Mouse (Mus musculus) stomach, postnatal 0 days (tissue): ENCODE results near the gene Lmln. TPM values are rescaled to one million over a fixed set of nuclear protein-coding genes. Genes with fewer than 3 reads are reported as not detected.
"Not testable (repeated sequence)": the region's sequence is repeated elsewhere in the genome, so short reads cannot be mapped to it uniquely, and the experiment has no call there.

ENCODE experiments used
- ATAC-seq: fragments of 200-750 bp; cut with Nextera tagmentation; 2 replicates; pipeline ENCODE4 v1.8.0; 2017; ENCODE audit not compliant: low FRiP score, low TSS enrichment
- DNase-seq: peaks from one replicate; pipeline ENCODE4 v3.0.0-alpha.2; 2016; ENCODE audit warnings: low spot score
- H3K27ac ChIP-seq: fragments of 300-500 bp; sonication (generic); replicated peaks from 2 replicates; pipeline ENCODE4 v1.5.1; 2014; ENCODE audit warnings: mild to moderate bottlenecking, control low read depth
- H3K27me3 ChIP-seq: fragments of 300-500 bp; sonication (generic); 2 replicates; pipeline ENCODE4 v1.6.1; 2014; ENCODE audit warnings: low read length; ENCODE audit not compliant: control insufficient read depth, insufficient read depth
- H3K36me3 ChIP-seq: fragments of 300-500 bp; sonication (generic); 2 replicates; pipeline ENCODE4 v1.6.1; 2014; ENCODE audit warnings: low read length, mixed read lengths; ENCODE audit not compliant: control insufficient read depth, insufficient read depth
- H3K4me1 ChIP-seq: fragments of 300-500 bp; sonication (generic); replicated peaks from 2 replicates; pipeline ENCODE4 v1.6.1; 2014; ENCODE audit warnings: antibody characterized with exemption; ENCODE audit not compliant: control insufficient read depth, insufficient read depth
- H3K4me2 ChIP-seq: fragments of 300-500 bp; sonication (generic); replicated peaks from 2 replicates; pipeline ENCODE4 v1.6.1; 2014; ENCODE audit warnings: low read depth, mild to moderate bottlenecking, control low read depth, moderate library complexity
- H3K4me3 ChIP-seq: fragments of 300-500 bp; sonication (generic); 2 replicates; pipeline ENCODE4 v1.5.1; 2014; ENCODE audit warnings: low read depth, low read length, control low read depth
- H3K9ac ChIP-seq: fragments of 300-500 bp; sonication (generic); 2 replicates; pipeline ENCODE4 v1.6.1; 2014; ENCODE audit warnings: mild to moderate bottlenecking, low read length, control low read depth, mixed read lengths
- H3K9me3 ChIP-seq: fragments of 300-500 bp; sonication (generic); 2 replicates; pipeline ENCODE4 v1.6.1; 2016; ENCODE audit warnings: low read length; ENCODE audit not compliant: control insufficient read depth
- CTCF ChIP-seq: IDR thresholded peaks from 2 replicates; pipeline ENCODE4 v1.5.1; 2016; ENCODE audit warnings: antibody characterized with exemption, low read depth, mild to moderate bottlenecking, moderate library complexity
- EP300 ChIP-seq: optimal IDR thresholded peaks from 2 replicates; pipeline ENCODE3; 2016; ENCODE audit warnings: antibody characterized with exemption
- WGBS: fragments of 180-500 bp; shearing (Covaris S2); extraction: QIAGEN DNeasy Blood & Tissue Kit; methylation state at CpG from one replicate; pipeline ENCODE4 v1.1.7; 2014; 5-methylcytosine and 5-hydroxymethylcytosine counted together
- polyA plus RNA-seq: library from polyadenylated mRNA; unstranded; fragments of >200 nt; fragmentation: Nextera tagmentation; extraction: Ambion mirVana; gene quantifications from 2 replicates; pipeline ENCODE4 v1.2.1, GENCODE M21; 2015

Gene Lmln
- polyA plus RNA-seq, 1 experiment from 2014 or later = 0.47 TPM

- whole genome bisulfite sequencing = 84% methylated on average over 1 of the region's 1 CpGs
- DNase-seq (no peak), ATAC-seq (no peak)
- no peak for TF ChIP-seq CTCF
- H3K27me3 ChIP-seq = no peaks in the 10 kb centered on the region
- no peaks in the 10 kb centered on the region for H3K36me3 ChIP-seq
- H3K4me2 ChIP-seq = no peak overlapping the region
- no peak overlapping the region for H3K9ac ChIP-seq
- H3K9me3 ChIP-seq = no peaks in the 10 kb centered on the region
- H3K4me1 ChIP-seq = no peaks in the 10 kb centered on the region
- H3K4me3 ChIP-seq = no peak overlapping the region
- no peak overlapping the region for H3K27ac ChIP-seq
These were observed 19.6 kb upstream of the Lmln start for GRCm38 (mm10) chr16:33042682-33043081.

GRCm38 (mm10) chr16:33043268-33043667 lies 19.1 kb upstream of the Lmln start:
- Histone ChIP-seq H3K4me1 (no peaks in the 10 kb centered on the region), H3K9me3 (no peaks in the 10 kb centered on the region), H3K36me3 (no peaks in the 10 kb centered on the region), H3K27me3 (no peaks in the 10 kb centered on the region), H3K27ac (no peak overlapping the region), H3K4me3 (no peak overlapping the region), H3K4me2 (no peak overlapping the region), H3K9ac (no peak overlapping the region)
- 69% methylated on average over 2 of the region's 2 CpGs for WGBS
- no peak for ATAC-seq
- TF ChIP-seq CTCF = no peak
- DNase-seq = no peak

DNA sequence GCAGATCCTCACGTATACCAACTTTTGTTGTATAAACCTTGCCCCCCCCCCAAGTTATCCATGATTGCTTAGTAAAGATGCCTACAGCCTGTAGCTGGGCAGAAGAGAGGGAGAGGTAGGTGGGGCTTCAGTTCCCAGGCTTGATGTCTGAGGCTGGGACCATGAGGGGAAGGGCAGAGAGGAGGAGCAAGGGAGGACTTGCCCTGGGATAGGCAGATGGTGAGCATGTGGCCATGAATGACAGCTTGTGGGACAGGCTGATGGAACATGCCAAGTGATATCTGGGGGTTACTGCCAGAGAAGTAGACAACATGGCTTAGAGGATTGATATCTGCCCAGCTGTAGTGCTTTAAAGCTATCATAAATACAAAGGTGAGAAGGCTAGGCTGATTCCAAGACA lies 14.3 kb upstream of the Lmln start:
- Histone ChIP-seq H3K4me3 (no peak overlapping the region), H3K27ac (no peak overlapping the region), H3K9ac (no peak overlapping the region), H3K9me3 (no peaks in the 10 kb centered on the region), H3K27me3 (no peaks in the 10 kb centered on the region), H3K36me3 (no peaks in the 10 kb centered on the region), H3K4me1 (no peaks in the 10 kb centered on the region), H3K4me2 (no peak overlapping the region)
- TF ChIP-seq CTCF = no peak
- TF ChIP-seq EP300 = no peak
- DNase-seq (no peak), ATAC-seq (no peak)
- WGBS = 92% methylated on average over 1 of the region's 1 CpGs

DNA sequence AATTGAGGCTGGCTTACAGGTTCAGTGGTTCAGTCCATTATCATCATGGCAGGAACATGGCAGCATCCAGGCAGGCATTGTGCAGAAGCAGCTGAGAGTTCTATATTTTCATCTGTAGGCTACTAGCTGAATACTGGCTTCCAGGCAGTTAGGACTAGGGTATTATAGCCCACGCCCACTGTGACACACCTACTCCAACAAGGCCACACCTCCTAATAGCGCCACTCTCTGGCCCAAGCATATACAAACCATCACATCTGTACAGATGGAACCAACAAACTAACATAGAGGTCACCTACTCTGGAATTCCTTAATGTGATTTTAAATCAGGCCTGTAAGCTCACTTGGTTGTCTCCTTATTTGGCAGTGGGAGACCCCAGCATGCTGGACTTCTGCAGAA lies 13.6 kb upstream of the Lmln start:
- Histone ChIP-seq H3K27ac (no peak overlapping the region), H3K4me3 (no peak overlapping the region), H3K4me1 (no peaks in the 10 kb centered on the region), H3K27me3 (no peaks in the 10 kb centered on the region), H3K36me3 (no peaks in the 10 kb centered on the region), H3K9me3 (no peaks in the 10 kb centered on the region), H3K9ac (no peak overlapping the region), H3K4me2 (no peak overlapping the region)
- WGBS = 56% methylated on average over 2 of the region's 2 CpGs
- ATAC-seq = no peak
- no peak for DNase-seq
- TF ChIP-seq EP300 = no peak
- TF ChIP-seq CTCF = no peak

DNA sequence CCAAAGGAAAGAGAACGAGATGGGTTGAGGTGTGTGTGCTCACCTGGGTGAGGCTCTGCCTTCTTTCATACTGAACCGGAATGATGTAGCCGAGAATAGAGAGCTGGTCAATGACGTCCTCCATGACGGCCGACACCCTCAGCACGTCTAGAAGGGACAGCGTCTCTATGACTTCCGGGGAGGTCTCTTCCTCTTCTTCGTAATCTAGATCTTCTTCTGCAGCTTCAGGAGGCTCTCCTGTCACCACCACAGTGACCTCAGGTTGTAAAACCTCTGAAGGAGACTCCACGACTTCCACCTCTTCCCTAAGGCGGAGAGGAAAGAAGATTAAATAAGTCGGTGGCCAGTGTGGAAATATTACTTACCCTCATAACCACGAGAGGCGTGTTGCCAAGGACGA lies 12.5 kb upstream of the Lmln start:
- H3K36me3 ChIP-seq = no peaks in the 10 kb centered on the region
- ATAC-seq = no peak

DNA sequence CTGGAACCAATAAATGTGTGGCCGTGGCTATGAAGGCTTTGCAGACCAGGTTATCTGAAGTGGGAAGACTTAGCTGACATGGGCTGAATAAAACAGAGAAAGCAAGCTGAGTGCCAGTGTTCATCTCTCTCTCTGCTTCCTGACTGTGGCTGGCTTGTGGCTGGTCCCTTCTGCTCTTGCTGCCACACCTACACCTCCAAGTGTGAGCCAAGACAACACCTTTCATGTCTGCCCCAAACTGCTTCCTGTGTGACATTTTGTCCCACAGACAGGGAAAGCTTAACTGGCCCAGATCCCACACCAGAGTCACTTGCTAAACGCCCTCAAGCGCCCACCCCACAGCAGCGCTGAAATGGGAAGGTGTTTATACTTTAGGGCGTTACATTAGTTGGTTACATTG lies 9.2 kb upstream of the Lmln start:
- Histone ChIP-seq H3K9me3 (no peaks in the 10 kb centered on the region), H3K36me3 (0 out of 2 replicates have a peak, but pooled peaks cover 3% of the 10 kb centered on the region), H3K9ac (no peak overlapping the region), H3K27me3 (no peaks in the 10 kb centered on the region), H3K4me1 (peaks cover 6% of the 10 kb centered on the region), H3K4me3 (no peak overlapping the region), H3K4me2 (no peak overlapping the region), H3K27ac (no peak overlapping the region)
- no peak for ATAC-seq
- 73% methylated on average over 5 of the region's 5 CpGs for WGBS
- TF ChIP-seq EP300 (no peak), CTCF (no peak)
- DNase-seq = no peak

More for the DNA sequence above, 12.5 kb upstream of the Lmln start:
- no peaks in the 10 kb centered on the region for H3K4me1 ChIP-seq
- no peak for TF ChIP-seq CTCF
- no peak for TF ChIP-seq EP300
- no peak overlapping the region for H3K27ac ChIP-seq
- H3K4me2 ChIP-seq = no peak overlapping the region
- no peak for DNase-seq
- no peaks in the 10 kb centered on the region for H3K27me3 ChIP-seq
- H3K9me3 ChIP-seq = no peaks in the 10 kb centered on the region
- H3K4me3 ChIP-seq = no peak overlapping the region
- 92% methylated on average over 16 of the region's 16 CpGs for WGBS
- no peak overlapping the region for H3K9ac ChIP-seq

- not testable (repeated sequence) for H3K9me3 ChIP-seq, H3K4me2 ChIP-seq, DNase-seq, H3K4me1 ChIP-seq, H3K4me3 ChIP-seq, H3K9ac ChIP-seq, H3K27me3 ChIP-seq, ATAC-seq, H3K27ac ChIP-seq
- H3K36me3 ChIP-seq = 0 out of 2 replicates have a peak, but pooled peaks cover 10% of the 10 kb centered on the region
- 90% methylated on average over 2 of the region's 2 CpGs for WGBS
These were observed 7.4 kb upstream of the Lmln start for GRCm38 (mm10) chr16:33054927-33055326.
